Mouse (Mus musculus): Measurements from ENCODE around the gene Traf6. TPM values are rescaled to one million over a fixed set of nuclear protein-coding genes. Genes with fewer than 3 reads are reported as not detected.
A peak's percentile ranks its signal among the peaks of the same experiment; 100 is the strongest.

Traf6 gene
- polyA plus RNA-seq (2015; fragmentation: Nextera tagmentation; extraction: Ambion mirVana), result 4.0 and 5.5 TPM in 2 replicates

DNA sequence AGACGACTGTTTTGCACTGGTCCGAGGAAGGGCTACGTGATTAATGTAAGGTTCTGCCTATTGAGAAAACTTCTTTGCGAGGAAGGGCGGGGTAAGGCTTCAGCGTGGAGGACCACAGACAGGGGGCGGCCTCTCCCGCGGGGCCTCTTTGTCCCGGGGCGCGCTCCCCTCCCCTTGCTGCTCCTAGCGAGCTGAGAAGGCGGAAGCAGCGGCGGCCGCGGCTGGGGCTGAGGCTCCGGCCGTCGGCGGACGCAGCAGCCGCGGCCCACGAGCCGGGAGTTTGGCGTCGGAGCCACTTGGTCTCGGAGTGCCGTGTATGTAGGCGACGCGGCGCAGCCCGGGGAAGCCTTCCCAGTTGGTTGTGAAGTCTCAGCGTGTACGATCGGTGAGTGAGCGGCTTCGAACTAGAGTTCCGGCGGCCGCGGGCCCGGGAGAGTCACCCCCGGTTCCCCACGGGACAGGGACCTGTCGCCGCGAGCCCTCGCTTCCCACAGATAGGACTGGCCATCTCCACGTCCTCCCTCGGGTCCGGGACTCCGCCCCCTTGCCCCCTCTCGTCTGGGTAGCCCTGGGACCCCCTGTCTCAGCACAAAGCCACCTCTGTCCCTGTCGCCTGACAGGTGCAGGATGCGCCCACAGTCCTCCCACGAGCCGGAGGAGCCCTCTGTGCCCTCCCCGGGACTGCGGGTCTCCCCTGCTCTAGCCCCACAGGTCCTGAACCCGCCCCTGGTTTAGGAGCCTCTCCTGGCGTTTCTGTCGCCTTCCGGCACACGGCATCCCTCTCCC is at the start of gene Traf6:
Gene Traf6, plus strand, starts transcription at position 194 of the 786 bp plus-strand sequence.
- H3K4me3 ChIP-seq (replicated peaks), result peak within 1 kb of the TSS; percentile 81
- peak; percentile 90 for ATAC-seq (ENCODE audit: low FRiP score)
- H3K27ac ChIP-seq (replicated peaks), result peak within 1 kb of the TSS; percentile 49
- WGBS, result under 1% methylated on average over 67 of the region's 68 CpGs
- H3K27me3 ChIP-seq (replicated peaks), result 0 out of 2 replicates have a peak, but pooled peaks cover 2% of the 10 kb centered on the region
- peak within 1 kb of the TSS; percentile 82 for H3K4me2 ChIP-seq
- peaks cover 10% of the 10 kb centered on the region for H3K4me1 ChIP-seq
- no peaks in the 10 kb centered on the region for H3K36me3 ChIP-seq
- H3K9me3 ChIP-seq (replicated peaks), result no peaks in the 10 kb centered on the region
- H3K9ac ChIP-seq (replicated peaks), result peak within 1 kb of the TSS; percentile 80

DNA sequence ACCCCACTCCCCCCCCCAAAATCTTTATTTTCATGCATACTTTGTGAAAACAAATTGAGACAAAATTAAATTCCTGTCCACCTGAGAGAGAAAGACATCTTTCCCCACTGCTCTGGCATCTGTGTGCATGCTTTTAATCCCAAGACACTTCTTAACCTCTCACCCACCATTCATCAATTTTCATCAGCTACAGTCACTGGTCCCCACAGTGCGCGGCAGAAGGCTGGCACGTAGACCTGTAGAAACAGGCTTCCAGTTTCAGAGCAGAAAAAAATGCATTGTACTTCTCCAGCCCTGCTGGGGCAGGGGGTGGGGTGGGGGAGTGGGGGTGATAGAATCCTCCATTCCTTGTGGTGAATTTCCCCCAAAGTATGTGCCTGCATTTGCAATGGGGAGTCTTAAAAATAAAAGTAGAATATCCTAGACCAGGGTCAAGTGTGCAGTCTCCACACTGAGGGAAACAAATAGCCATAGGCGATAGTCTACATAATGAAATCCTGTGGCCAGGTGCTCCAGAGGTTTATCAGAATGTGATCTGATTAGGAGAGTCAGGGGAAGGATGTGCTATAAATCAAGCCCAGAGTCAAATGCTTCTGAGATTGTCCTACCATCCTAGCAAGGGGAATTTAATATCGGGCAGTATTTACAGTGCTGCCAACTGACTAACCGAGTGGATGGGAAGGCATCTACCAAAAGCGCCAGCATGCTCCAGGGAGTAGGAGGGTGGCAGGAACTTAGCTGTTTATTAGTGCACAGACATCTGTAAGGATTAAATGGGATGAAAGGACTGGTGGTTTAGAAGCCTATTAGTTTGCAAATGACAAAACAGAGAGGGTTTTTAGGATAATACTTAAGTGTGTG is 39.0 kb upstream of the Traf6 start:
- no peak overlapping the region for H3K9ac ChIP-seq (replicated peaks)
- no peak overlapping the region for H3K4me3 ChIP-seq (replicated peaks)
- H3K36me3 ChIP-seq, result no peaks in the 10 kb centered on the region
- no peaks in the 10 kb centered on the region for H3K9me3 ChIP-seq (replicated peaks)
- ATAC-seq (ENCODE audit: low FRiP score), result peak; percentile 68
- H3K4me1 ChIP-seq, result peaks cover 8% of the 10 kb centered on the region
- H3K27ac ChIP-seq (replicated peaks), result peak overlapping the region; percentile 39; the same call in 1 of the 2 replicates
- no peak overlapping the region for H3K4me2 ChIP-seq
- 28% methylated on average over 7 of the region's 7 CpGs for WGBS
- H3K27me3 ChIP-seq (replicated peaks), result no peaks in the 10 kb centered on the region

DNA sequence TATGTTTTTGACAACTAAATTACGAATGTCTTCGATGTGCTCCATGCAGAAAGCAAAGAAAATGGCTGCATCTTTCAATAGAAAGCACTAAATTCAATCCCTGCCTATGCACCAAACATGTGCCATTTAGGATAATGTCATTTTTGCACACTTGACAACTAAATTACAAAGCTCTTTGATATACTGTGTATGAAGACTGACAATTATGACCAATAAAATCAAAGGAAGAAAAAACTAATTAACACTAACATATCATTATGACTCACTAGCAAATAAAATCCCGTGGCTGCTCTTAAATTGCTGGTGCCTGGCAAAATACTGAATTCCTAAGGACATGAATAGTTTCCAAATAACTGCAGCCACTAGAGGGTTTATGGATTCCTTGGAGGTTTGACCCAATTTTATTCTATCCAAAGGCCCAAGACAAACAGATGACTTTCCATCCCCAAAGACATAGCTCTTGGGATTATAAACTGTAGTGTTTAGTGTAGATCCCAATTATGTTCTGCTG is 38.3 kb upstream of the Traf6 start:
- WGBS, result 54% methylated on average over 3 of the region's 3 CpGs
- no peak overlapping the region for H3K9ac ChIP-seq (replicated peaks)
- no peaks in the 10 kb centered on the region for H3K36me3 ChIP-seq
- H3K4me3 ChIP-seq (replicated peaks), result no peak overlapping the region
- H3K27ac ChIP-seq (replicated peaks), result no peak overlapping the region
- H3K4me1 ChIP-seq, result peaks cover 8% of the 10 kb centered on the region
- H3K9me3 ChIP-seq (replicated peaks), result no peaks in the 10 kb centered on the region
- no peaks in the 10 kb centered on the region for H3K27me3 ChIP-seq (replicated peaks)
- no peak overlapping the region for H3K4me2 ChIP-seq
- ATAC-seq (ENCODE audit: low FRiP score), result peak; percentile 45; the same call in 1 of the 2 replicates

DNA sequence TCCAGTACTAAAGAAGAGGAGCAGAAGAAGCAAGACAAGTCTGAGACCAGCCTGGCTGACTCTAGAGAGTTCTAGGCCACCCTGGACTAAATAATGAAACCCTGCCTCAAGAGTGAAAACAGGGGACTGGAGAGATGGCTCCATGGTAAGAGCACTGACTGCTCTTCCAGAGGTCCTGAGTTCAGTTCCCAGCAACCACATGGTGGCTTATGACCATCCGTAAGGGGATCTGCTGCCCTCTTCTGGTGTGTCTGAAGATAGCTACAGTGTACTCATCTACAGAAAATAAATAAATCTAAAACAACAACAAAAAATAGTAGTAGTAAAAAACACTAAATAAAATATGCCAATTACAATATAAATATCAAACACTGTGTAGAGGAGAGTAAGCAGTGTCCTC is 32.4 kb upstream of the Traf6 start:
- Histone ChIP-seq H3K4me3 (replicated peaks) (no peak overlapping the region), H3K9me3 (replicated peaks) (no peaks in the 10 kb centered on the region), H3K27ac (replicated peaks) (no peak overlapping the region), H3K27me3 (replicated peaks) (no peaks in the 10 kb centered on the region), H3K4me1 (0 out of 2 replicates have a peak, but pooled peaks cover 3% of the 10 kb centered on the region), H3K4me2 (no peak overlapping the region), H3K9ac (replicated peaks) (no peak overlapping the region), H3K36me3 (no peaks in the 10 kb centered on the region)
- ATAC-seq (ENCODE audit: low FRiP score), result no peak
- WGBS, result 89% methylated on average over 1 of the region's 1 CpGs

DNA sequence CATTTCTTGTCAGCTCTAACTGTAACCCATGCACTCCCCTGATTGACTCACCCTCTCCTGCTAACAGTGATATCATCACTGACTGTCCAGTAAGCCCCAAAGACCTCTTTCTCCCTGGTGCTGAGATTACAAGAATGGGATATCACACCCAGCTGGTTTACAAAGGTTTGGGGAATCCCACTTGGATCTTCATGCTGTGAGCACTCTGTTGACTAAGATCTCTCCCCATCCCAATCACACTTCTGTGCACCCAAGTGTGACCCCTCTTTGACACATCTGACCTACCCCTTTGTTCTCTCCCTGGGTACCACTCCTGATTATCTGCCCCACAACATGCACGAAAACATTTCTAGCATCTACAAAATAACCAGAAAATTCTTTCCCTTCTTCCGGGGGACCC is 29.9 kb upstream of the Traf6 start:
- H3K4me3 ChIP-seq (replicated peaks), result no peak overlapping the region

DNA sequence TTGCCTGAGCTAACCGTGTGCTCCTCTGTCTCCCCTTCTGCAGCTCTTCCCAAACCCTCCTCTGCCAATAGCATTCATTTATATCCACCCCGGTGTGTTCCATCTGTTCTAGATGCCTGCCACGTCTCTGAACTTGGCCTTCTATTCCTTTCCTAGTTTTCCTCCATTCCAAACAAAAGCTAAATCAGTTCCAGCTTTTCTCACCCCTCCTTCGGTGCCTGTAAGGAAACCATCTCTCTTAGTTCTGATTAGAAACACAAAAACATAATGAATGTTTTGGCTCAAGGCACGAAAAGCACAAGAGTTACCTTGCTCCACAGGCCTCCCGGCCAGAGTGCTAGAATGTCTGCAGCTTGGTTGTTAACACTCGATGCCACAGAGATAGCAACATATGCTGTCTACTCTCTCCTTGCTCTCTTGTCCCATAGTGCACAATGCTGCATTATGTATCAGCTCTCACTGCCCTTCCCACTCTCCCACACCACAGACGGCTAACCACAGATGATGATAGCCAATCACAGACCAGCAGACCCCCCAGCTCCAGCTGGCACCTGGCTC is 29.0 kb upstream of the Traf6 start, which contains the start of the genes Rag1 and B230118H07Rik:
Gene Rag1, minus strand, starts transcription at position 388 of the 558 bp plus-strand sequence.
Gene B230118H07Rik, minus strand, starts transcription at position 419 of the 558 bp plus-strand sequence.
- Histone ChIP-seq H3K4me3 (replicated peaks) (no peak within 1 kb of the TSS), H3K36me3 (no peaks in the 10 kb centered on the region), H3K9me3 (replicated peaks) (no peaks in the 10 kb centered on the region), H3K9ac (replicated peaks) (0 out of 2 replicates have a peak within 1 kb of the TSS, but pooled peaks have one; percentile 14), H3K4me2 (no peak within 1 kb of the TSS), H3K27ac (replicated peaks) (no peak within 1 kb of the TSS), H3K27me3 (replicated peaks) (no peaks in the 10 kb centered on the region), H3K4me1 (peaks cover 12% of the 10 kb centered on the region)
- 35% methylated on average over 8 of the region's 8 CpGs for WGBS
- no peak for ATAC-seq (ENCODE audit: low FRiP score)

More for the DNA sequence above, 29.9 kb upstream of the Traf6 start:
- WGBS, result 76% methylated on average over 2 of the region's 2 CpGs
- no peak overlapping the region for H3K4me2 ChIP-seq
- no peaks in the 10 kb centered on the region for H3K27me3 ChIP-seq (replicated peaks)
- no peak overlapping the region for H3K9ac ChIP-seq (replicated peaks)
- ATAC-seq (ENCODE audit: low FRiP score), result no peak
- H3K27ac ChIP-seq (replicated peaks), result no peak overlapping the region
- peaks cover 12% of the 10 kb centered on the region for H3K4me1 ChIP-seq
- H3K36me3 ChIP-seq, result no peaks in the 10 kb centered on the region
- no peaks in the 10 kb centered on the region for H3K9me3 ChIP-seq (replicated peaks)

DNA sequence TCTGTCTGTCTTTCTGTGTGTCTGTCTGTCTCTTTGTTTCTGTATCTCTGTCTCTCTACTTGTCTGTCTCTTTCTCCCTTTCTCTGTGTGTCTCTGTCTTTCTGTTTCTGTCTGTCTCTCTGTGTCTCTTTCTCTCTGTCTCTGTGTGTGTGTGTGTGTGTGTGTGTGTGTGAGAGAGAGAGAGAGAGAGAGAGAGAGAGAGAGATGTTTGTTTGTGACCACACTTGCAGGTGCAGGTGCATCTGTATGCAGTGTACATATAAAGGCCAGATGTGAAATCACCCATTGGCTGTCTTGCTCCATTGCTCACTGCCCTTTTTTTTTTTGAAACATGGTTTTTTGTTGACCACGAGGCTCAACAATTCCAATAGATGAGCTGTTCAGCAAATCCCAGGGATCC is 27.8 kb upstream of the Traf6 start:
- Histone ChIP-seq H3K4me3 (replicated peaks) (no peak overlapping the region), H3K9me3 (replicated peaks) (no peaks in the 10 kb centered on the region), H3K27me3 (replicated peaks) (no peaks in the 10 kb centered on the region), H3K27ac (replicated peaks) (no peak overlapping the region), H3K9ac (replicated peaks) (no peak overlapping the region), H3K36me3 (no peaks in the 10 kb centered on the region), H3K4me2 (no peak overlapping the region), H3K4me1 (peaks cover 12% of the 10 kb centered on the region)
- WGBS, result 57% methylated on average over 1 of the region's 1 CpGs
- ATAC-seq (ENCODE audit: low FRiP score), result no peak

DNA sequence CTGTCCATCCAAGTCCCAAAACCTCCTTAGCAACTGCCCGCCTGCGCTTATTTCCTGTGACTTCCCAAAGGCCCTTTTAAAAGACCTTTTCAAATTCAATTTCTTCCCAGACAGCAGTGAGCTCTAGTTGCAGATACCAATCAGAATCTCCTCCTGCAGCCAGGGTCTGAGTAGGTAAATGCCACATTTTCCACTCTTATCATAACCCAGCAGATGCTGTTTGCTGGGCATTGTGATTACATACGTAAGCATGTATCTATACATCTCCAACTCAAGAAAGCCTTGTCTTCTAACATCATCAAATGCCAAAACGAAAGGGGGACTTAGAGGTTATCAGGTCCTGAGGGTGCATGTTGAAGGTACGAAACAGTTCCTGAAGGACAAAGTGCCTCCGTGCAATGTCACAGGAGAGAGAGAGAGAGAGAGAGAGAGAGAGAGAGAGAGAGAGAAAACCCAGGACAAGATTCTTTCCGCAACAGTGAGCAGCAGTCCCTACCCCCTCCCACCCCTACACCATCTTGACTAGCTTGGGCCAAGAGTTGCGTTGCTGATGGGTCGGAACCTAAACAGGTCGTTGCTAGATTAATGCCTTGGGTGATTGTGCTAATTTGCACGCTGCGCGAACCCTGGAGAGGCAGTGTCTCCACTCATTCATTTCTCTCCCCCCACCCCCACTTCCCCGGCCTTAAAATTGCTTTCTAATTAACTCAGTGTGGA is 25.9 kb upstream of the Traf6 start:
- Histone ChIP-seq H3K4me3 (replicated peaks) (peak overlapping the region; percentile 39), H3K9me3 (replicated peaks) (no peaks in the 10 kb centered on the region), H3K4me1 (peaks cover 12% of the 10 kb centered on the region), H3K9ac (replicated peaks) (peak overlapping the region; percentile 46), H3K4me2 (peak overlapping the region; percentile 83), H3K27ac (replicated peaks) (0 out of 2 replicates have a peak overlapping the region, but pooled peaks have one; percentile 3), H3K36me3 (no peaks in the 10 kb centered on the region), H3K27me3 (replicated peaks) (no peaks in the 10 kb centered on the region)
- ATAC-seq (ENCODE audit: low FRiP score), result peak; percentile 72
- 26% methylated on average over 14 of the region's 14 CpGs for WGBS

DNA sequence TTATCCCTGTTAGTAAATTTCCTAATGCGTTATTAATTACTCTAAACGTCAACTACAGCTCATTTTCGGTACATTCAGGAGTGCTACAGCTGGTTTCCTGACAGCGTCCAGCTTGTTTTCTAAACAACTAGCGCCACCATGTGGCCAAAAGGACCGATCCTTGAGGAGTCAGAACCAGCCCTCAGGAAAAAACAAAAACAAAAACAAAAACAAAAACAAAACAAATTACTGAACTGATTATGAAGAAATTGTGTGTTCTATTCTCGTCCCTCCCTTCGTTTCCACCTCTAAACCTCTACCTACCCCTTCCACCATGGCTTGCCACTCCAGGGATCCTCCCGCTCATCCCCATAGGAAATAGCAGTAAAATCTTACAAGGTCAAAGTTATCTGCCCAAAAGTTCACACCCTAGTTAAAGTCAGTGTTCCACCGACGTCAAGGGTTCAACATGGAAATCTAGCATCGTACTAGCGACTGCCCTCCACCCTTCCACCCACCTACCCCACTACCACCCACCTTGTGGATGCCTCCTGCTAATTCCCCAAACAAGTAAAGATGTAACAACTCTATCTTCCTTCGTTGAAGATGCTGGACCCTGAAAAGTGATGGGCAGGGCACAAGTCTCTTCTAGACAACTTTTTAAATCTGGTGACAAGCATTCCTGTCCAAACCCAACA is 25.2 kb upstream of the Traf6 start:
- H3K4me2 ChIP-seq, result peak overlapping the region; percentile 83

DNA sequence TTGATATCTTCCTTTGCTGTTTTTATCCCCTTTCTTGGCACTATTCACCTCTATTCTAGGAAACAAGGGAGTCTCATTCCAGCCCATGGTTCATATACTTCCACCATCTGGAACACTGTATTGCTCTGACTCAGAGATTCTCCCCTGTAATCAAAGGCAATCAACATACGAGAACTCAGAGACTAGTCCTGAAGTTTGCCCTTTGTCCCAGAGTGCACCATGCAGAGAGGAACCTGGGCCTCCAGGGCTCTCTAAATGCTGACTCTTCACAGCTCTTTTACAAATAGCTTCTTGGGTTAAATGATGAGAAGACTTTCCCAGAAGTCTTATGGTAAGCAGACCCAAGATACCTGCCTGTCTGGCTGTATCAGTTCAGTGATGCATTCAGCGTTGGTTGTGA is 17.7 kb upstream of the Traf6 start:
- Histone ChIP-seq H3K4me3 (replicated peaks) (no peak overlapping the region), H3K36me3 (no peaks in the 10 kb centered on the region), H3K27me3 (replicated peaks) (no peaks in the 10 kb centered on the region), H3K4me2 (no peak overlapping the region), H3K4me1 (no peaks in the 10 kb centered on the region), H3K27ac (replicated peaks) (no peak overlapping the region), H3K9me3 (replicated peaks) (no peaks in the 10 kb centered on the region), H3K9ac (replicated peaks) (no peak overlapping the region)
- no peak for ATAC-seq (ENCODE audit: low FRiP score)
- WGBS, result 67% methylated on average over 2 of the region's 2 CpGs

More for the DNA sequence above, 25.2 kb upstream of the Traf6 start:
- Histone ChIP-seq H3K9ac (replicated peaks) (peak overlapping the region; percentile 46), H3K27ac (replicated peaks) (no peak overlapping the region), H3K36me3 (no peaks in the 10 kb centered on the region), H3K27me3 (replicated peaks) (no peaks in the 10 kb centered on the region), H3K4me1 (peaks cover 12% of the 10 kb centered on the region), H3K4me3 (replicated peaks) (peak overlapping the region; percentile 39), H3K9me3 (replicated peaks) (no peaks in the 10 kb centered on the region)
- peak; percentile 85 for ATAC-seq (ENCODE audit: low FRiP score)
- 17% methylated on average over 14 of the region's 14 CpGs for WGBS
